10 mouse cellular contexts compared by ENCODE assay signal in the genomic region with DNA sequence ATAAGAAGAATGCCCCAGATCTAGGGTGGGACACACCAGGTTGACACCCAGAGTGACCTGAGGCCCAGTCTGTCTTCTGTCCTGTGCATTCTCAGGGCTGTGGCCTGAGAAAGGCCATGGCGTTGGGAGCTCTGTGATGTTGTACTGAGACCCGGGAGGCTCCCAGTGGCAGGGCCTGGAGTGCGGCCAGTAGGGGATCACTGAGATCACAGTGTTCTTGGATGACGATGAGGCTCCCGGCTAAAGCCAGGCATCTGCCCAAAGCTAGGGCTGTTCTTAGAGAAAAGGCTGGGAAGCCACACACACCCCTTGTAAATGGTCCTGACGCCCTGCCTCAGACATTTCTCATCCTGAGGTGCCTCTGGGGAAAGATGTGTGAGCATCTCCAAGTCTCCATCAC. TPM values are rescaled to one million over a fixed set of nuclear protein-coding genes. Genes with fewer than 3 reads are reported as not detected.
A peak's percentile ranks its signal among the peaks of the same experiment; 100 is the strongest.
DNase-seq lines count a peak whose midpoint lies in the region; ATAC-seq lines count a peak whose summit lies in the region.
"Had no signal": no experiment of that assay in that cellular context is flagged by ENCODE, and none has a peak within 500 bp of the region (broad histone marks: within the 10 kb centered on the region; RNA-seq: fewer than 3 reads in every experiment).

No protein-coding gene starts in this region.

- peak; percentile 82 to 90 for DNase-seq in heart, adult 18-20 months
- peak; percentile 16 to 69 for DNase-seq in urinary bladder, adult 18-20 months (ENCODE audit: low spot score in 2 of 2)
- no peak for DNase-seq in urinary bladder, postnatal 10 days (ENCODE audit: low spot score)
- peak; percentile 37 to 55 for DNase-seq in layer of hippocampus, postnatal 36 days
- DNase-seq in urinary bladder, postnatal 36 days (ENCODE audit: low spot score in 2 of 2) = peak; percentile 54 to 63
- DNase-seq in thymus, postnatal 10 days (ENCODE audit: low spot score in 2 of 2) = no peak
- DNase-seq in thymus, postnatal 36 days = no peak
- DNase-seq: liver, embryonic 13.5 days had no signal

- H3K27ac ChIP-seq in heart, embryonic 11.5 days (ENCODE audit: low read depth, low read length) = no peak overlapping the region
- H3K27ac ChIP-seq: liver, embryonic 13.5 days had no signal

- H3K36me3 ChIP-seq in heart, embryonic 11.5 days (ENCODE audit: control insufficient read depth, insufficient read depth, low read length) = no peaks in the 10 kb centered on the region
- H3K36me3 ChIP-seq: liver, embryonic 13.5 days had no signal

- H3K4me1 ChIP-seq in heart, embryonic 11.5 days (ENCODE audit: control insufficient read depth, insufficient read depth, low read length) = peaks cover 4% of the 10 kb centered on the region

- 72% methylated on average over 6 of the region's 6 CpGs for WGBS in heart, embryonic 11.5 days (ENCODE audit: insufficient replicate concordance)

- H3K9ac ChIP-seq in heart, embryonic 11.5 days (ENCODE audit: low read depth, low read length) = no peak overlapping the region
- H3K9ac ChIP-seq: liver, embryonic 13.5 days had no signal

- H3K9me3 ChIP-seq in heart, embryonic 11.5 days (replicated peaks; ENCODE audit: control insufficient read depth, low read length) = no peaks in the 10 kb centered on the region
- H3K9me3 ChIP-seq: liver, embryonic 13.5 days had no signal

- H3K4me2 ChIP-seq in heart, embryonic 11.5 days = no peak overlapping the region
- H3K4me2 ChIP-seq: liver, embryonic 13.5 days had no signal

- H3K4me3 ChIP-seq in heart, embryonic 11.5 days (ENCODE audit: low read depth, low read length) = no peak overlapping the region
- H3K4me3 ChIP-seq: liver, embryonic 13.5 days had no signal

- no peaks in the 10 kb centered on the region for H3K27me3 ChIP-seq in heart, embryonic 11.5 days (ENCODE audit: control insufficient read depth, insufficient read depth, low read length)
- H3K27me3 ChIP-seq: CH12.LX; liver, embryonic 13.5 days had no signal

- no peak for ATAC-seq in heart, embryonic 11.5 days (replicated peaks; ENCODE audit: insufficient number of reproducible peaks, low FRiP score, low TSS enrichment)

RNA-seq across cellular contexts. Expression of gene Cdadc1, which starts 48.7 kb away (rescaled TPM):
- total RNA-seq in heart, adult 18-20 months (2021) = 10 to 100 TPM; 51.5 to 56.0 TPM
- polyA plus RNA-seq in heart, embryonic 11.5 days (2014; fragmentation: Nextera tagmentation; extraction: Ambion mirVana) = 26.3 and 32.8 TPM in 2 replicates
- 10 to 100 TPM; 67.1 to 81.0 TPM for total RNA-seq in layer of hippocampus, postnatal 36 days (2021)

Comparison
In these comparisons a context has a peak if more than half of its experiments do, and no peak if none do; other contexts are left out.
1. DNase-seq: peak in heart, adult 18-20 months (2 of 2), urinary bladder, adult 18-20 months (2 of 2), layer of hippocampus, postnatal 36 days (2 of 2) and urinary bladder, postnatal 36 days (2 of 2); none in urinary bladder, postnatal 10 days (single experiment), thymus, postnatal 10 days (0 of 2) and thymus, postnatal 36 days (0 of 2).